Mouse (Mus musculus) cerebellum, adult 2 months (tissue): ENCODE data around the gene Dpp4.

Source experiments
- CTCF ChIP-seq: fragments of 200-500 bp; IDR thresholded peaks from 2 replicates; pipeline ENCODE4 v1.5.1; 2011; ENCODE audit warnings: low read depth, mild to moderate bottlenecking, control low read depth, low read length, moderate library complexity, borderline replicate concordance; ENCODE audit not compliant: insufficient read depth
- POLR2A ChIP-seq: fragments of 200-500 bp; IDR thresholded peaks from 2 replicates; pipeline ENCODE4 v1.6.1; 2011; ENCODE audit warnings: low read length, control low read depth, borderline replicate concordance; ENCODE audit not compliant: insufficient read depth

- no peak for TF ChIP-seq CTCF
- no peak for TF ChIP-seq POLR2A
Observed at GRCm38 (mm10) chr2:62399832-62400231, 12.2 kb downstream of the Dpp4 start.
